8 mouse cellular contexts compared by ENCODE assay signal in the genomic region with DNA sequence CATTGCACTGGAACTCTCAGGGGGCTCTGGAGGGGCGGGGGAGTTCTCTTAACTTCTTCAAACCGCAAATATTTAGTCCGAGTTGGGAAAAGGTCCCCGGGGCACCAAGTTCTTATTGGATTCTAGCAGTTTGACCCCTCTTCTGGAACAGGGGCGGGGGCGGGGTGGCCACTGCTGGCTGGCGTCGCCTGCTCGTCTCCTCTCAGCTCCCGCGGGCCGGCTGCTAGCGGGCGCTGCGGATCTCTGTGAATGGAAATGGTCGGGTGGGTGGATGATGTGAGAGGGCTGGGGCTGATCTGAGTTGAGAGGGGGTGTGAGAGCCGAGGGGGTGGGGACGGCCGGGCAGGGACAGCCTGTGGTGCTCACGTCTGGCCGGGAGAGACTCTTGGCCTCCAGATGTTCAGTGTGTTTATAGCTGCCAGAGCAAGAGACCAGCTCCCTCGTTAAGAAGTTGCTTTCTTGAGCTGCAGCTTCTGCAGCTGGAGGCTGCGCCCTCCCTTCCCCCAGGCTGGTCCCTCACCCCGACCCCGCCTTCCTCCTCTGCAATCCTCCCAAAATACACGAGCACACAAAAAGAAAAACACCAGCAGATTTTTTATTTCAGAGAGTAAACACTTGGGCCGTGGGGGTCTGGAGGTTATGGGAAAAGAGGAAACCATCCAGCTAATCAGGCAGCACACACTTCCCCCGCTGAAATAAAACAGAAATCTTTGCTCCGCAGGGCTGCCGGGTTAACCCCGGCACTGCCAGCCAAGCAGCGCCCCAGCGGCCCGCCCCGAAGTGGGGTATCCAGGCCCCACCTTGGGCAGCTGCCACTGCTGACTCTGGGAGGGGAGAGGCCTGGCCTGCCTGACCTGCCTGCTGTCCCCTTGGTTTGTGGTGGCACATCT. TPM values are rescaled to one million over a fixed set of nuclear protein-coding genes. Genes with fewer than 3 reads are reported as not detected.
A peak's percentile ranks its signal among the peaks of the same experiment; 100 is the strongest.
DNase-seq lines count a peak whose midpoint lies in the region; ATAC-seq and TF ChIP-seq lines count a peak whose summit lies in the region.

No protein-coding gene starts in this region.

- peak overlapping the region; percentile 19 for H3K4me3 ChIP-seq in forebrain, postnatal 0 days (ENCODE audit: low read depth, low read length)
- peak overlapping the region; percentile 50 for H3K4me3 ChIP-seq in hindbrain, embryonic 10.5 days

- H3K36me3 ChIP-seq in forebrain, postnatal 0 days (ENCODE audit: insufficient read depth), result no peaks in the 10 kb centered on the region
- no peaks in the 10 kb centered on the region for H3K36me3 ChIP-seq in hindbrain, embryonic 10.5 days

- intact Hi-C loops in left cerebral cortex, postnatal 14 days (cut with DNase I), result no loop called here

- peaks cover 54% of the 10 kb centered on the region for H3K27me3 ChIP-seq in forebrain, postnatal 0 days (ENCODE audit: insufficient read depth, low read length)
- H3K27me3 ChIP-seq in hindbrain, embryonic 10.5 days (ENCODE audit: insufficient read depth, poor library complexity, severe bottlenecking), result peaks cover 98% of the 10 kb centered on the region

- peaks cover 3% of the 10 kb centered on the region; the same call in 1 of the 2 replicates for H3K4me1 ChIP-seq in forebrain, postnatal 0 days (ENCODE audit: insufficient read depth)
- peaks cover 74% of the 10 kb centered on the region for H3K4me1 ChIP-seq in hindbrain, embryonic 10.5 days (replicated peaks)

- ATAC-seq in CD4-positive, CD25-positive, alpha-beta regulatory T cell, adult 4 months, result peak; percentile 67
- ATAC-seq in forebrain, postnatal 0 days, result peak; percentile 38
- peak; percentile 45 for ATAC-seq in megakaryocyte, adult 5-6 weeks (ENCODE audit: poor library complexity, severe bottlenecking)

- H3K27ac ChIP-seq in forebrain, postnatal 0 days (ENCODE audit: low read depth, low read length), result peak overlapping the region; percentile 35; the same call in 1 of the 2 replicates
- H3K27ac ChIP-seq in hindbrain, embryonic 10.5 days, result peak overlapping the region; percentile 63

- 0 out of 2 replicates have a peak overlapping the region, but pooled peaks have one; percentile 3 for H3K9ac ChIP-seq in forebrain, postnatal 0 days

- TF ChIP-seq CTCF in forebrain, postnatal 0 days (IDR thresholded peaks at IDR 0.05; ENCODE audit: low read depth), result no peak

- H3K9me3 ChIP-seq in forebrain, postnatal 0 days (ENCODE audit: low read length), result no peaks in the 10 kb centered on the region
- no peaks in the 10 kb centered on the region for H3K9me3 ChIP-seq in hindbrain, embryonic 10.5 days

- peak; percentile 67 for DNase-seq in adrenal gland, postnatal 10 days
- DNase-seq in forebrain, postnatal 0 days, result peak; percentile 31
- DNase-seq in hindbrain, embryonic 10.5 days (ENCODE audit: low spot score), result peak; percentile 80
- peak; percentile 20 to 22 for DNase-seq in left cerebral cortex, postnatal 14 days (ENCODE audit: low spot score in 2 of 2)
- DNase-seq in right cerebral cortex, adult 18-20 months, result peak; percentile 26
- DNase-seq in urinary bladder, postnatal 4 days (ENCODE audit: low spot score in 2 of 2), result peak; percentile 71 to 72

- H3K4me2 ChIP-seq in forebrain, postnatal 0 days (ENCODE audit: low read depth), result peak overlapping the region; percentile 52

- WGBS in forebrain, postnatal 0 days, result under 1% methylated on average over 35 of the region's 35 CpGs
- WGBS in hindbrain, embryonic 10.5 days, result 1% methylated on average over 35 of the region's 35 CpGs

RNA-seq across cellular contexts. Expression of gene Ets1, which starts 36.2 kb away (rescaled TPM):
- polyA plus RNA-seq in CD4-positive, CD25-positive, alpha-beta regulatory T cell, adult 4 months (2017; shearing (Covaris generic)), result 1,000 to 10,000 TPM in 1 of 2 experiments, 100 to 1,000 TPM in 1; 800 to 1,019 TPM
- total RNA-seq in adrenal gland, postnatal 10 days (2021), result 10 to 100 TPM; 75.0 to 82.4 TPM
- 17.2 and 21.2 TPM in 2 replicates for total RNA-seq in forebrain, postnatal 0 days (2014; rRNA removed)
- polyA plus RNA-seq in forebrain, postnatal 0 days (2015; fragmentation: Nextera tagmentation; extraction: Ambion mirVana), result 9.6 and 12.3 TPM in 2 replicates
- polyA plus RNA-seq in hindbrain, embryonic 10.5 days (2016; fragmentation: Nextera tagmentation; extraction: Ambion mirVana), result 29.0 and 32.0 TPM in 2 replicates
- 10 to 100 TPM; 19.0 to 20.1 TPM for total RNA-seq in left cerebral cortex, postnatal 14 days (2021)
- total RNA-seq in megakaryocyte, adult 5-6 weeks (2015), result 8.6 and 16.8 TPM in 2 replicates
- 29.5 and 33.1 TPM in 2 replicates for total RNA-seq in megakaryocyte, adult 5-6 weeks (2017)

Comparison
In these comparisons a context has a peak if more than half of its experiments do, and no peak if none do; other contexts are left out.
1. Peak in every context shown above with its lines: DNase-seq, ATAC-seq, H3K4me3 ChIP-seq and H3K27ac ChIP-seq.
2. DNase-seq: peak in every context shown above with its lines; median percentile 80 in hindbrain, embryonic 10.5 days; 72 in urinary bladder, postnatal 4 days; 67 in adrenal gland, postnatal 10 days; 31 in forebrain, postnatal 0 days; 26 in right cerebral cortex, adult 18-20 months; 21 in left cerebral cortex, postnatal 14 days.